Mouse (Mus musculus) B cell, adult 62 days (primary cell): ENCODE measurements around the gene Ap4e1. TPM values are rescaled to one million over a fixed set of nuclear protein-coding genes. Genes with fewer than 3 reads are reported as not detected.

Experiments used
- total RNA-seq: library from RNA; stranded (reverse); gene quantifications from 4 replicates; pipeline ENCODE4 v1.2.4, GENCODE M21; 2023

Ap4e1 gene
- total RNA-seq: 23.6 to 30.9 TPM (median 26.6 TPM) in 4 replicates

DNA sequence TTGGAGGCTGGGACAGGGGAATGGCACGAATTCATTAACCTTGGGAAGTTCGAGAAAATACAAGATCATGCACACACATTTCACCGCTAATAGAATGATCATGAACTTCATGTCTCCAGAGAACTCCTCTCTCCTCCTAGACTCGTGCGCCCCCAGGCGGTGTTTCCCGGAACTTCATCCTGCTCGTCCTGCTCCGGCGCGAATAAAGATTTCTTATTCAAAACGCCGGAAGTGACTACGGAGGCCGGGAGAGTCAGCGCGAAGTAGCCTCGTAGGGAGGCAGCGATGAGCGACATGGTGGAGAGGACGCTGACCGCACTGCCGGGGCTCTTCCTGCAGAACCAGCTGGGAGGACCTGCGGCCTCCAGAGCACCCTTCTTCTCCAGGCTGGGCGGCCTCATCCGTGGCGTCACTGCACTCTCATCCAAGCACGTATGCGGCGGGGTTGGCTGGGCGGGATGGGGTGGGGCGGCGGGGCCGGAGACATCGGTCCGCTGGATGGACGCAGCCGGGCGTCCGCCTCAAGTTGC, at the start of gene Ap4e1:
TSS of gene Ap4e1 (plus strand) at position 249 of the 530 bp plus-strand sequence.

DNA sequence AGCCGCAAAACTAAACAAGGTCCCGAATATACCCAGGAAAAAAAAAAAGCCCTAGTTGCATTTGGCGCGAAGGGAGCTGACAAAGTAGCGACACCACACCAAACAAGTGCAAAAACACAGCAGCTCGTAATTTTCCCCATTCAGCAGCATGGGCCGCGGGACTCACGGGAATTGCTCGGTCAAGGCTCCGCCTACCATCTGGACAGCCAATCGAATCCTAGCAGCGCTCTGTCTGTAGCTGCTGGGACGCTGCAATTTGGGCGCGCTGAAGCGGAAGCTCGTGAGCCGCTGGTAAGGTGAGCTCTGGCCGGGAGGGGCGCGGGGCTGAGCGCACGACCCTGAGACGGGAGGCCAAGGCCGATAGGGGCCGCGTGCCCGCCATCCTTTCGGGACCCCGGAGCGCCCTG, 61.9 kb downstream of the Ap4e1 start, which contains the start of gene Blvra:
TSS of gene Blvra (plus strand) at position 231 of the 407 bp plus-strand sequence.

Other genes with a start within 250 kb of the Ap4e1 start
- not detected in 4 replicates for gene Usp50, start 225.2 kb upstream of the Ap4e1 start, total RNA-seq
- 82.5 to 91.1 TPM (median 85.7 TPM) in 4 replicates for gene Trpm7, start 132.5 kb upstream of the Ap4e1 start, total RNA-seq
- gene Sppl2a, start 75.5 kb upstream of the Ap4e1 start, total RNA-seq: 48.7 to 55.9 TPM (median 51.2 TPM) in 4 replicates
- gene Blvra, start 61.9 kb downstream of the Ap4e1 start, total RNA-seq: 10.8 to 14.6 TPM (median 13.0 TPM) in 4 replicates
- 7.4 to 11.7 TPM (median 10.0 TPM) in 4 replicates for gene Ncaph, start 125.2 kb downstream of the Ap4e1 start, total RNA-seq
- 15.1 to 16.3 TPM (median 15.6 TPM) in 4 replicates for gene Itpripl1, start 134.7 kb downstream of the Ap4e1 start, total RNA-seq
- 1.9 to 3.0 TPM (median 2.5 TPM) in 4 replicates for gene 1810024B03Rik, start 199.6 kb downstream of the Ap4e1 start, total RNA-seq
- 170 to 177 TPM (median 172 TPM) in 4 replicates for gene Snrnp200, start 199.7 kb downstream of the Ap4e1 start, total RNA-seq
- gene Ciao1, start 239.1 kb downstream of the Ap4e1 start, total RNA-seq: 33.5 to 43.6 TPM (median 40.7 TPM) in 4 replicates
- gene Tmem127, start 239.2 kb downstream of the Ap4e1 start, total RNA-seq: 40.4 to 47.7 TPM (median 43.5 TPM) in 4 replicates